Mouse (Mus musculus) intestine, embryonic 14.5 days (tissue): ENCODE results near the gene Ift46. TPM values are rescaled to one million over a fixed set of nuclear protein-coding genes. Genes with fewer than 3 reads are reported as not detected.
A peak's percentile ranks its signal among the peaks of the same experiment; 100 is the strongest.

ENCODE experiments used
- ATAC-seq: fragments of 200-750 bp; cut with Nextera tagmentation; replicated peaks from 2 replicates; pipeline ENCODE4 v1.8.0; 2017; ENCODE audit warnings: low read depth, moderate number of reproducible peaks, moderate TSS enrichment, moderate library complexity; ENCODE audit not compliant: low FRiP score, low TSS enrichment
- DNase-seq: peaks from one replicate; pipeline ENCODE4 v3.0.0-alpha.2; 2018; ENCODE audit warnings: low spot score
- H3K27ac ChIP-seq: fragments of 300-500 bp; sonication (generic); 2 replicates; pipeline ENCODE4 v1.5.1; 2014; ENCODE audit warnings: low read depth, mild to moderate bottlenecking, control low read depth
- H3K27me3 ChIP-seq: fragments of 300-500 bp; sonication (generic); replicated peaks from 2 replicates; pipeline ENCODE4 v1.6.1; 2014; ENCODE audit warnings: low read length, control low read depth; ENCODE audit not compliant: control insufficient read depth, insufficient read depth
- H3K36me3 ChIP-seq: fragments of 300-500 bp; sonication (generic); 2 replicates; pipeline ENCODE4 v1.6.1; 2014; ENCODE audit warnings: low read length, control low read depth; ENCODE audit not compliant: control insufficient read depth, insufficient read depth
- H3K4me1 ChIP-seq: fragments of 300-500 bp; sonication (generic); replicated peaks from 2 replicates; pipeline ENCODE4 v1.6.1; 2014; ENCODE audit warnings: low read length, control low read depth, mixed read lengths; ENCODE audit not compliant: control insufficient read depth, insufficient read depth
- H3K4me2 ChIP-seq: fragments of 300-500 bp; sonication (generic); 2 replicates; pipeline ENCODE4 v1.6.1; 2014; ENCODE audit warnings: low read length
- H3K4me3 ChIP-seq: fragments of 300-500 bp; sonication (generic); 2 replicates; pipeline ENCODE4 v1.5.1; 2014; ENCODE audit warnings: low read depth, low read length, control low read depth, mixed read lengths
- H3K9ac ChIP-seq: fragments of 300-500 bp; sonication (generic); 2 replicates; pipeline ENCODE4 v1.6.1; 2014; ENCODE audit warnings: mild to moderate bottlenecking, low read length
- H3K9me3 ChIP-seq: fragments of 300-500 bp; sonication (generic); 2 replicates; pipeline ENCODE4 v1.6.1; 2016; ENCODE audit warnings: low read length, control low read depth; ENCODE audit not compliant: control insufficient read depth
- WGBS: fragments of 180-500 bp; shearing (Covaris S2); extraction: QIAGEN DNeasy Blood & Tissue Kit; methylation state at CpG from one replicate; pipeline ENCODE4 v1.1.7; 2014; 5-methylcytosine and 5-hydroxymethylcytosine counted together
- polyA plus RNA-seq: library from polyadenylated mRNA; unstranded; fragments of >200 nt; fragmentation: Nextera tagmentation; extraction: Ambion mirVana; gene quantifications from 2 replicates; pipeline ENCODE4 v1.2.1, GENCODE M21; 2014

Gene Ift46
- polyA plus RNA-seq, 1 experiment from 2014 or later, result 87.8 TPM

GRCm38 (mm10) chr9:44836439-44836838 lies 68.7 kb downstream of the Ift46 start:
- WGBS, result 56% methylated on average over 7 of the region's 7 CpGs
- DNase-seq, result peak; percentile 89

DNA sequence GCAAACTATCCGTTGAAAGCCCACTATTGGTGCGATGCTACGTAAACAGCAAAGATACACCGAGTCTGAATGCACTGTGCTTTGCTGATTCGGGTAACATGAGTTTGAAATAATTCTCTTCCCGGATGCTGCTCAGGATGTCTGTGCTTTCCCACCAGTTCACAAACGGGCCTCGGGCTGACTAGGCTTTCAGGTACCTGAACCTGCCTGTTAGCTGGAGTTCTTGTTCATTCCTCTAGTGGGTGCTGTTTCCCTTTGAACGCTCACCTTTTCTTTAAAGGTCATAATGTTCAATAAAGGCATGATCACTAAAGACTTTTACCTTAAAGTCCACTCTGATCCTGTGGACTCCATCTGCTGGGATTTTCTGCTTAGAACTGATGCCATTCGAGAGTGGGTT lies 73.5 kb downstream of the Ift46 start:
- Histone ChIP-seq H3K4me2 (no peak overlapping the region), H3K4me1 (no peaks in the 10 kb centered on the region), H3K36me3 (peaks cover 91% of the 10 kb centered on the region), H3K27ac (no peak overlapping the region), H3K4me3 (no peak overlapping the region), H3K27me3 (no peaks in the 10 kb centered on the region), H3K9ac (no peak overlapping the region), H3K9me3 (no peaks in the 10 kb centered on the region)
- ATAC-seq, result no peak
- DNase-seq, result no peak
- 89% methylated on average over 10 of the region's 10 CpGs for WGBS

More at GRCm38 (mm10) chr9:44836439-44836838, 68.7 kb downstream of the Ift46 start:
- no peaks in the 10 kb centered on the region for H3K9me3 ChIP-seq
- ATAC-seq, result no peak
- no peak overlapping the region for H3K27ac ChIP-seq
- H3K4me1 ChIP-seq, result no peaks in the 10 kb centered on the region
- no peak overlapping the region for H3K4me2 ChIP-seq
- no peak overlapping the region for H3K4me3 ChIP-seq
- H3K36me3 ChIP-seq, result peaks cover 91% of the 10 kb centered on the region
- H3K9ac ChIP-seq, result no peak overlapping the region
- no peaks in the 10 kb centered on the region for H3K27me3 ChIP-seq

Other genes with a start within 250 kb of the Ift46 start
- gene Cxcr5, start 206.0 kb upstream of the Ift46 start, polyA plus RNA-seq, result 0.82 and 0.89 TPM in 2 replicates
- gene Ddx6, start 163.0 kb upstream of the Ift46 start, polyA plus RNA-seq, result 17.6 and 17.8 TPM in 2 replicates
- not detected in 2 replicates for gene Treh, start 94.7 kb upstream of the Ift46 start, polyA plus RNA-seq
- 21.4 and 22.6 TPM in 2 replicates for gene Phldb1, start 32.7 kb upstream of the Ift46 start, polyA plus RNA-seq
- gene Arcn1, start 63 bp upstream of the Ift46 start, polyA plus RNA-seq, result 188 and 192 TPM in 2 replicates
- gene Tmem25, start 31.4 kb downstream of the Ift46 start, polyA plus RNA-seq, result 3.3 and 3.9 TPM in 2 replicates
- 1.5 and 2.7 TPM in 2 replicates for gene Ttc36, start 35.2 kb downstream of the Ift46 start, polyA plus RNA-seq
- 10.4 and 14.7 TPM in 2 replicates for gene Kmt2a, start 113.4 kb downstream of the Ift46 start, polyA plus RNA-seq
- 722 and 905 TPM in 2 replicates for gene Atp5l, start 152.8 kb downstream of the Ift46 start, polyA plus RNA-seq
- gene Ube4a, start 197.7 kb downstream of the Ift46 start, polyA plus RNA-seq, result 28.0 and 31.3 TPM in 2 replicates
- gene Cd3g, start 212.5 kb downstream of the Ift46 start, polyA plus RNA-seq, result 0.35 and 0.55 TPM in 2 replicates
- not detected in 2 replicates for gene Cd3d, start 213.9 kb downstream of the Ift46 start, polyA plus RNA-seq
- gene Cd3e, start 241.7 kb downstream of the Ift46 start, polyA plus RNA-seq, result 0.49 TPM in 1 of 2 replicates, not detected in the other